Mouse (Mus musculus) liver, embryonic 14.5 days (tissue): ENCODE data around the gene Akap13. TPM values are rescaled to one million over a fixed set of nuclear protein-coding genes. Genes with fewer than 3 reads are reported as not detected.

Experiments
- ATAC-seq: fragments of 200-750 bp; cut with Nextera tagmentation; 2 replicates; pipeline ENCODE4 v1.8.0; 2017; ENCODE audit warnings: moderate number of reproducible peaks, mild to moderate bottlenecking, moderate library complexity; ENCODE audit not compliant: insufficient read depth
- DNase-seq, 3 experiments: peaks; one replicate each; pipeline ENCODE4 v3.0.0-alpha.2; 2012 to 2013; ENCODE audit warnings: low read depth in 3 of 3, low spot score in 3 of 3
- H3K27ac ChIP-seq: fragments of 300-500 bp; sonication (generic); 2 replicates; pipeline ENCODE4 v1.5.1; 2014; ENCODE audit warnings: moderate library complexity, mild to moderate bottlenecking, control low read depth, inconsistent platforms
- H3K27me3 ChIP-seq: fragments of 300-500 bp; sonication (generic); 2 replicates; pipeline ENCODE4 v1.6.1; 2014; ENCODE audit warnings: mild to moderate bottlenecking, low read length, moderate library complexity; ENCODE audit not compliant: control insufficient read depth, insufficient read depth
- H3K36me3 ChIP-seq: fragments of 300-500 bp; sonication (generic); replicated peaks from 2 replicates; pipeline ENCODE4 v1.6.1; 2014; ENCODE audit warnings: low read depth; ENCODE audit not compliant: control insufficient read depth, insufficient read depth
- H3K4me1 ChIP-seq, 2 experiments: fragments of 200-500 bp in 1 of 2; fragments of 300-500 bp in 1 of 2; sonication (generic) in 1 of 2; replicated peaks; 2 replicates each; pipeline ENCODE4 v1.6.1; 2012 to 2014; ENCODE audit warnings: antibody characterized with exemption in 1 of 2, inconsistent platforms in 1 of 2, low read length in 1 of 2; ENCODE audit not compliant: control insufficient read depth in 2 of 2, insufficient read depth in 2 of 2
- H3K4me2 ChIP-seq: fragments of 300-500 bp; sonication (generic); 2 replicates; pipeline ENCODE4 v1.6.1; 2014; ENCODE audit warnings: low read depth, mild to moderate bottlenecking, control low read depth, moderate library complexity
- H3K4me3 ChIP-seq, 2 experiments: fragments of 200-500 bp in 1 of 2; fragments of 300-500 bp in 1 of 2; sonication (generic) in 1 of 2; 2 replicates each; pipeline ENCODE4 v1.5.1; 2012 to 2014; ENCODE audit warnings: low read depth in 2 of 2, low read length in 2 of 2, mild to moderate bottlenecking in 2 of 2, control low read depth in 1 of 2, inconsistent platforms in 1 of 2, moderate library complexity in 1 of 2; ENCODE audit not compliant: insufficient read depth in 1 of 2
- H3K9ac ChIP-seq: fragments of 300-500 bp; sonication (generic); replicated peaks from 2 replicates; pipeline ENCODE4 v1.6.1; 2014; ENCODE audit warnings: mild to moderate bottlenecking, control low read depth, moderate library complexity
- H3K9me3 ChIP-seq: fragments of 300-500 bp; sonication (generic); 2 replicates; pipeline ENCODE4 v1.6.1; 2016; ENCODE audit warnings: low read length, mixed read lengths; ENCODE audit not compliant: control insufficient read depth
- CTCF ChIP-seq: IDR thresholded peaks from 2 replicates; pipeline ENCODE4 v1.5.1; 2016; ENCODE audit warnings: antibody characterized with exemption, low read depth, control low read depth
- EP300 ChIP-seq: IDR thresholded peaks from 2 replicates; pipeline ENCODE4 v1.6.1; 2016; ENCODE audit warnings: antibody characterized with exemption, low read depth
- WGBS: fragments of 180-500 bp; shearing (Covaris S2); extraction: QIAGEN DNeasy Blood & Tissue Kit; methylation state at CpG from one replicate; pipeline ENCODE4 v1.1.7; 2014; ENCODE audit not compliant: insufficient replicate concordance; 5-methylcytosine and 5-hydroxymethylcytosine counted together
- polyA plus RNA-seq, 2 experiments: library from polyadenylated mRNA; depleted of rRNA in 1 of 2; stranded (reverse) in 1 of 2; unstranded in 1 of 2; fragments of >200 nt; fragmentation: Nextera tagmentation in 1 of 2; extraction: Ambion mirVana in 1 of 2; gene quantifications; 2 replicates each; pipeline versions ENCODE4 v1.2.1 to v1.2.3; 2012 to 2014

Gene Akap13
- polyA plus RNA-seq, 2 experiments: 9.0 to 28.1 TPM

- no peaks in the 10 kb centered on the region for H3K36me3 ChIP-seq
- no peak overlapping the region for H3K4me3 ChIP-seq
- DNase-seq (no peak), ATAC-seq (no peak)
- no peaks in the 10 kb centered on the region for H3K9me3 ChIP-seq
- TF ChIP-seq CTCF (no peak), EP300 (no peak)
- no peak overlapping the region for H3K27ac ChIP-seq
- peaks cover 13 to 29% of the 10 kb centered on the region in 2 experiments for H3K4me1 ChIP-seq
- no peak overlapping the region for H3K4me2 ChIP-seq
- WGBS: 80% methylated on average over 4 of the region's 4 CpGs
- no peaks in the 10 kb centered on the region for H3K27me3 ChIP-seq
- H3K9ac ChIP-seq: no peak overlapping the region
Observed at GRCm38 (mm10) chr7:75578647-75579046, 123.3 kb downstream of the Akap13 start.

DNA sequence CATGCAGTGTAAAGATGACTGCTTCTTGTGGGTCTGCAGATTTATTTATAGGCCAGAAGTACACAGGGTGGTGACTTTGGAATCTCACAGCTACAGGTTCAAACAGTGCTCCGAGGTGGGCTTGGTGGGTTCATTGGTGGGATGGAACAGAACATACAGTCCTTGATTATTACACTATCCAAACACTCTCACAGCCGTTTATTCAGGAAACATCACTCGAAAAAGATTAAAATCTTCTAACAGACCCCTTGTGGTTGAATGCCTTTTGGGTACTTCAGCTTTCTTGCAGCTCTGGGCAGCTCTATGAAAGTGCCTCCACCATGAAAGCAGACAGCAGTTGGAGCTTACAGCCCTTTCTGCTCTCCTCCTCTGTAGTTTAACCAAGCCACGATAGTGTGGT, 126.8 kb downstream of the Akap13 start:
- H3K4me2 ChIP-seq: no peak overlapping the region

GRCm38 (mm10) chr7:75584100-75584499, 128.8 kb downstream of the Akap13 start:
- H3K4me3 ChIP-seq: no peak overlapping the region
- 26% methylated on average over 2 of the region's 2 CpGs for WGBS
- H3K36me3 ChIP-seq: no peaks in the 10 kb centered on the region; the same call in 1 of the 2 replicates
- no peak for TF ChIP-seq EP300
- TF ChIP-seq CTCF: no peak
- no peak for DNase-seq
- H3K4me2 ChIP-seq: no peak overlapping the region
- H3K9me3 ChIP-seq: no peaks in the 10 kb centered on the region
- no peak for ATAC-seq
- H3K27ac ChIP-seq: no peak overlapping the region; the same call in 1 of the 2 replicates
- H3K9ac ChIP-seq: no peak overlapping the region
- H3K27me3 ChIP-seq: no peaks in the 10 kb centered on the region
- peaks cover 25 to 47% of the 10 kb centered on the region in 2 experiments for H3K4me1 ChIP-seq

More for the DNA sequence above, 126.8 kb downstream of the Akap13 start:
- Histone ChIP-seq H3K4me1 (peaks cover 13 to 31% of the 10 kb centered on the region in 2 experiments), H3K9me3 (no peaks in the 10 kb centered on the region), H3K27me3 (no peaks in the 10 kb centered on the region), H3K36me3 (no peaks in the 10 kb centered on the region; the same call in 1 of the 2 replicates), H3K27ac (no peak overlapping the region), H3K9ac (no peak overlapping the region), H3K4me3 (no peak overlapping the region)
- DNase-seq (no peak), ATAC-seq (no peak)
- TF ChIP-seq EP300 (no peak), CTCF (no peak)
- WGBS: 16% methylated on average over 4 of the region's 4 CpGs

GRCm38 (mm10) chr7:75585409-75585808, 130.1 kb downstream of the Akap13 start:
- no peak overlapping the region; the same call in 1 of the 2 replicates for H3K27ac ChIP-seq
- 71% methylated on average over 6 of the region's 6 CpGs for WGBS
- H3K9me3 ChIP-seq: no peaks in the 10 kb centered on the region
- H3K4me2 ChIP-seq: no peak overlapping the region
- no peak for TF ChIP-seq EP300
- no peak for TF ChIP-seq CTCF
- H3K4me1 ChIP-seq: peaks cover 38 to 56% of the 10 kb centered on the region in 2 experiments
- ATAC-seq: no peak
- no peak overlapping the region for H3K4me3 ChIP-seq
- H3K27me3 ChIP-seq: no peaks in the 10 kb centered on the region
- H3K36me3 ChIP-seq: no peaks in the 10 kb centered on the region; the same call in 1 of the 2 replicates
- H3K9ac ChIP-seq: no peak overlapping the region
- DNase-seq: no peak

DNA sequence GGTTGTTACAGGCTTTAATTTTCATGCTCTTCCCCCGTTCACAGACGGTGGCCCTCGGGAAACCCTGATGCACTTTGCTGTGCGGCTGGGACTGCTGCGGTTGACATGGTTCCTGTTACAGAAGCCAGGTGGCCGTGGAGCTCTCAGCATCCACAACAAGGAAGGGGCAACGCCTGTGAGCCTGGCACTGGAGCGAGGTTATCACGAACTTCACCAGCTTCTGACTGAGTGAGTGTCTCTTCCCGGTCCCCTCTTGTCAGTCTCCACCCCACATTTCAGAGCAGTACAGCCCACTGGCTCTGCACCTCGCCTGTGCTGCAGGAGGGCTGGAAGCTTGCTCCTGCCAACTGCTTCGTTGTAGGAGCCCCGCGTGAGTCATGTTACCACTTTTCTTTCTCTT, 130.8 kb downstream of the Akap13 start:
- H3K9ac ChIP-seq: peak overlapping the region; percentile 75

More for the DNA sequence above, 130.8 kb downstream of the Akap13 start:
- Histone ChIP-seq H3K9me3 (no peaks in the 10 kb centered on the region), H3K4me2 (peak overlapping the region; percentile 85), H3K4me3 (peak overlapping the region; percentile 61 to 63), H3K27me3 (no peaks in the 10 kb centered on the region), H3K36me3 (no peaks in the 10 kb centered on the region; the same call in 1 of the 2 replicates), H3K27ac (peak overlapping the region; percentile 67), H3K4me1 (peaks cover 41 to 58% of the 10 kb centered on the region in 2 experiments)
- TF ChIP-seq EP300 (no peak), CTCF (peak; percentile 49)
- ATAC-seq: peak; percentile 86
- 5% methylated on average over 14 of the region's 14 CpGs for WGBS
- DNase-seq: peak in 2 of 3 experiments; percentile 59
